Mouse (Mus musculus): ENCODE data around the gene Trak1. TPM values are rescaled to one million over a fixed set of nuclear protein-coding genes. Genes with fewer than 3 reads are reported as not detected.

Trak1 gene
- total RNA-seq, 2 experiments from 2014 or later, result 305 to 315 TPM

DNA sequence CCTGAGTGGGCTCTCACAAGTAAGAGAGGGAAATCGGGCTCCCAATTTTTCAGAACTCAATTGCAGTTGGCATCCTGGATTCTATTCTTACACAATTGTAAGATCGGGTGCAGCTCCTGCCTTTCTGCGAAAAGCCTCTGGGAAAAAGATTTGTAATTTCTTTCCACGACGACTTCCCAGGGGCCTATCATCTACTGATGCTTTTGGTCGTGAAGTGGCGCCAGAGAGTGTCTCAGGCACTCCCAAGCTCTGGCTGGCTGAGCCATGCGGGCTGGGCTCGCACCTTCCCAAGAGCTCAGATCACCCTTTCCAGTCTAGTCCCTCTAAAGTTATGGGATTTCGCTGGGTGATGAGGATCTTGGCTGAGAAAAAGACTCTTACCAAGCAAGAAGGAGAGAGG lies 198.8 kb downstream of the Trak1 start:
- intact Hi-C loops (cut with DNase I), result loop anchor here (5.0 kb wide), 1 partner anchor 56 kb away; no protein-coding TSS in a partner anchor
- no peak for DNase-seq

DNA sequence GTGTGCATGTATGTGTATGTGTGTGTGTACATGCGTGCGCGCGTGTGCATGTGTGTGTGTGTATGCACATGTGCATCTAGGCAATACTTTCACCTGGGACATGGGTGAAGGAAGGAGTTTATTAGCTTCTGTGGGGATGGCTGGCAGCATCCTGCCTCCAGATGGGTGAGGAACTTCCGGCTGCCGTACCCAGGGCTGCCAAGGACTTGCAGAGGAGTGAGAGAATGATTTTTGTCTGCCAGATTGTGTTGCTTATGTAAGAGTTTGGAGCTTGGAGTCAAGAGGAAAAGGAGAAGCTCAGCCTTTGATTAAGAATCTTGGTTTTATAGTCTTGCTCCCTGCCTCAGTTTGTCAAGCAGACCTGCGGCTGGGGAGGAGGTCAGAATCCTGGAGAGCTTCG lies 208.0 kb downstream of the Trak1 start:
- DNase-seq, result no peak
- intact Hi-C loops (cut with DNase I), result no loop called here

DNA sequence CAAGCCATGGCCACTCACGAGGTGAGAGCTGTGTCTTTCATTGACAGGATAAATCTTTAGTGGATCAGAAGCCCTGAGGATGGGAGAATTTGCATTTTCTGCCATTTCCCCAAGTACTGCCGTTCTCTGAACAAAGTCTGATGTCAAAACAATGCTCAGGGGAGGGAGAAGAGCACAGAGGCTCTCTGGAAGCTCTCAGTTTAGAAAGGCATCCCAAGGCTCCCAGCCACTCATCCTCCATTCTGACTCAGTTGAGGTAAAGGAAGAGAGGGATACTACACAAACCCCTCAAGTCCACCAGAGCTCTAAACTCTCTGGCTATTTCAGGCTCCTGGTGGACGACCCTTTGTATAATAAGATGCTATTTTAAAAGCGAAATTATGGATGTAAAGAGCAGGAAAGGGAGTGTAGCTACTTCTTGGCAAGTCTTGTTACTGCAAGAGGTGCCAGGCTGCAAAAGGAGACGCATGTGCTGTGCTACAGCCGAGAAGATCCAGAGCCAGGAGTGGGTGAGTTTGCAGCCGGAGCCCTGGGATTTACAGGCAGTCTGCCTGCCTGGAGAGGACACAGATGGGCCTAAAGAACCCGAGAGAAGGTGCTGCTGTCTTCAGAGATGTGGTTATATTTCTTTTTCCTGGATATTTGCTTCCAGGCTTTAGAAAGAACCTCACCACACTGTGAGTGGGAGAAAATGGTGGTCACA lies 209.3 kb downstream of the Trak1 start:
- no peak for DNase-seq
- intact Hi-C loops (cut with DNase I), result no loop called here

DNA sequence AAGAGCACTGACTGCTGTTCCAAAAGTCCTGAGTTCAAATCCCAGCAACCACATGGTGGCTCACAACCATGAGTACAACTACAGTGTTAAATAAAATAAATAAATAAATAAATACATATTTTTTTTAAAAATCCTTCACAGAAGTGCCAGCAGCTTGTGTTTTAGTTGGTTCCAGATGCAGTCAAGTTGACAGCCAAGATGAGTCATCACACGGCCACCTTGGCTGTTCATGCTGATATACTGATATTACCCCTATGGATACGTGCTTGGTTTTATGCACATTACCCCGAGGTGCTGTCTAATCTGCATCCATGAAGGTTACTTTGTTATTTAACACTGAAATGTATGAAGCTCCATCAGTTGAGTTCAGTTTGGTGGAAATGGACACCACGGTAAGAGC lies 214.6 kb downstream of the Trak1 start:
- intact Hi-C loops (cut with DNase I), result no loop called here

DNA sequence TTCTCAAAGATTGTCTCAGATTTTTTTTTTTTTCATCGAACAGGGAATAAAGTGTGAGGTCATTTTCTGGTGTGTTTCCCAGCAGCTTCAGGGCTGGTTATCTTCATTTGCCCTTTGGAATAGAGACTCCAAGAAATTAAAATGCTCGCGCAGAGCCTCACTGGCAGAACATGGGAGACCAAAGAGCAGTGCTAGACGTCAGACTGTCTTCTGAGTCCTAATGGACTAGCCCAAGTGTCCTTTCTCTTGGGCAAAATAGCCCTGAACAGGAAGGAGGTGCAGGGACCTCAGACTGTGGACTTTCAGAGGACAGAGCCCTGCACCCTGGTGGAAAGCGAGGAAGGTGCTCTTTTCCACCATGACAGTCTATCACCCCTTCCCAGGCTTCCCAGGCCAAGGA lies 217.2 kb downstream of the Trak1 start:
- intact Hi-C loops (cut with DNase I), result no loop called here
- no peak for DNase-seq

More for the DNA sequence above, 214.6 kb downstream of the Trak1 start:
- DNase-seq, result no peak

DNA sequence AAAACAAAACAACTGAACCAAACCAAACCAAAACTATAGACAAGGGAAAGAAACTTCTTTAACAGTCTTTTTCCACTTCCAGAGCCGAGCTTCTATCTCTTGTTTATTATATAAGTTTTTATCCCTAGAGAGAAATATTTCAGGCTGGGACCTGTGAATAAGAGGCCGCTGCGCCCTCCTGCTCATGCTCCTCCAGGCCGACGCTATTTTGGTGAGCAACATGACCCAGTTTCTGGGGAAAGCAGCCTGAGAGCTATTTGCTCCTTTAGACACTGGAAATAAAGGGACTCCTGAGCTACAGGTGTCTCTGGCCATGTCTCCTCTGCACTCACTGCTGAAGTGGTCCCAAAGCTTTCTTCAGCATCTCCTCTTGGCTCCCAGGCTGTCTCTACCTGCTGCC lies 222.7 kb downstream of the Trak1 start:
- intact Hi-C loops (cut with DNase I), result no loop called here
- no peak for DNase-seq

Other genes starting within 250 kb of the Trak1 start
- under 1 TPM; 0.17 to 0.46 TPM for gene Ulk4, start 20.3 kb upstream of the Trak1 start, total RNA-seq (2021)
- not detected for gene Cck, start 198.2 kb downstream of the Trak1 start, total RNA-seq (2021)

Measured in heart, postnatal 36 days (tissue).